Comparison of ENCODE assay signal across 8 mouse cellular contexts in genomic region chr6:119848696-119849347, GRCm38 (mm10). TPM values are rescaled to one million over a fixed set of nuclear protein-coding genes. Genes with fewer than 3 reads are reported as not detected.
DNase-seq lines count a peak whose midpoint lies in the region; ATAC-seq lines count a peak whose summit lies in the region.

No protein-coding gene starts in this region.

- H3K4me2 ChIP-seq in lung, embryonic 16.5 days (ENCODE audit: low read depth, low read length): peak overlapping the region; percentile 81
- peak overlapping the region; percentile 83 for H3K4me2 ChIP-seq in embryonic facial prominence, embryonic 14.5 days (ENCODE audit: low read depth, low read length)
- H3K4me2 ChIP-seq in limb, embryonic 12.5 days: peak overlapping the region; percentile 64

- no peaks in the 10 kb centered on the region for H3K9me3 ChIP-seq in lung, embryonic 16.5 days (ENCODE audit: control insufficient read depth, low read length)
- H3K9me3 ChIP-seq in embryonic facial prominence, embryonic 14.5 days (ENCODE audit: control insufficient read depth, low read length): no peaks in the 10 kb centered on the region
- H3K9me3 ChIP-seq in limb, embryonic 12.5 days: no peaks in the 10 kb centered on the region

- peak overlapping the region; percentile 93 for H3K9ac ChIP-seq in lung, embryonic 16.5 days (ENCODE audit: low read length)
- H3K9ac ChIP-seq in embryonic facial prominence, embryonic 14.5 days (ENCODE audit: low read depth, low read length): peak overlapping the region; percentile 89
- peak overlapping the region; percentile 80 for H3K9ac ChIP-seq in limb, embryonic 12.5 days (replicated peaks)

- peaks cover 13% of the 10 kb centered on the region for H3K4me1 ChIP-seq in lung, embryonic 16.5 days (replicated peaks; ENCODE audit: control insufficient read depth, insufficient read depth, low read length)
- peaks cover 11% of the 10 kb centered on the region; the same call in 1 of the 2 replicates for H3K4me1 ChIP-seq in embryonic facial prominence, embryonic 14.5 days (ENCODE audit: control insufficient read depth, insufficient read depth, low read length)
- peaks cover 18% of the 10 kb centered on the region for H3K4me1 ChIP-seq in limb, embryonic 12.5 days (replicated peaks)

- no peaks in the 10 kb centered on the region for H3K27me3 ChIP-seq in lung, embryonic 16.5 days (ENCODE audit: control insufficient read depth, insufficient read depth, low read depth, low read length)
- no peaks in the 10 kb centered on the region for H3K27me3 ChIP-seq in embryonic facial prominence, embryonic 14.5 days (replicated peaks; ENCODE audit: control insufficient read depth, insufficient read depth, low read length)
- H3K27me3 ChIP-seq in limb, embryonic 12.5 days: no peaks in the 10 kb centered on the region

- intact Hi-C loops in left cerebral cortex, postnatal 4 days (cut with DNase I): loop anchor here (10.0 kb wide), 1 partner anchor 56 kb away; the partner anchor contains the start of gene Rad52

- H3K36me3 ChIP-seq in lung, embryonic 16.5 days (ENCODE audit: control insufficient read depth, insufficient read depth, low read length): no peaks in the 10 kb centered on the region
- no peaks in the 10 kb centered on the region for H3K36me3 ChIP-seq in embryonic facial prominence, embryonic 14.5 days (ENCODE audit: control insufficient read depth, insufficient read depth, low read length)
- no peaks in the 10 kb centered on the region for H3K36me3 ChIP-seq in limb, embryonic 12.5 days

- peak overlapping the region; percentile 97 for H3K4me3 ChIP-seq in lung, embryonic 16.5 days (ENCODE audit: low read length)
- peak overlapping the region; percentile 93 for H3K4me3 ChIP-seq in embryonic facial prominence, embryonic 14.5 days (ENCODE audit: low read depth, low read length)
- H3K4me3 ChIP-seq in limb, embryonic 12.5 days (replicated peaks): peak overlapping the region; percentile 88

- 12% methylated on average over 13 of the region's 13 CpGs for WGBS in lung, embryonic 16.5 days
- 22% methylated on average over 13 of the region's 13 CpGs for WGBS in embryonic facial prominence, embryonic 14.5 days
- WGBS in limb, embryonic 12.5 days: 25% methylated on average over 13 of the region's 13 CpGs

- ATAC-seq in lung, embryonic 16.5 days (ENCODE audit: low read depth): no peak
- ATAC-seq in embryonic facial prominence, embryonic 14.5 days (ENCODE audit: low read depth): peak; percentile 8; the same call in 1 of the 2 replicates
- no peak; the same call in 1 of the 2 replicates for ATAC-seq in limb, embryonic 12.5 days (ENCODE audit: insufficient number of reproducible peaks, insufficient read depth, low FRiP score, low TSS enrichment, low read depth)

- peak overlapping the region; percentile 96 for H3K27ac ChIP-seq in lung, embryonic 16.5 days (ENCODE audit: low read length)
- peak overlapping the region; percentile 97 for H3K27ac ChIP-seq in embryonic facial prominence, embryonic 14.5 days (replicated peaks; ENCODE audit: low read depth, low read length)
- peak overlapping the region; percentile 97 for H3K27ac ChIP-seq in limb, embryonic 12.5 days

- DNase-seq in lung, postnatal 4 days: no peak
- DNase-seq in embryonic facial prominence, embryonic 14.5 days (ENCODE audit: low spot score): no peak
- DNase-seq in retina, adult 2 months (ENCODE audit: low read depth, low spot score): peak; percentile 46
- DNase-seq in ovary, postnatal 14 days (ENCODE audit: low spot score): no peak
- no peak for DNase-seq in left cerebral cortex, postnatal 4 days
- DNase-seq in kidney, adult 9 months: no peak

RNA-seq across cellular contexts. Expression of gene Erc1, which starts 0.9 kb away (rescaled TPM):
- 14.2 and 14.4 TPM in 2 replicates for polyA plus RNA-seq in lung, embryonic 16.5 days (2015; fragmentation: Nextera tagmentation; extraction: Ambion mirVana)
- 23.4 and 24.3 TPM in 2 replicates for polyA plus RNA-seq in embryonic facial prominence, embryonic 14.5 days (2014; fragmentation: Nextera tagmentation; extraction: Ambion mirVana)
- 31.2 and 34.6 TPM in 2 replicates for polyA plus RNA-seq in limb, embryonic 12.5 days (2016; fragmentation: Nextera tagmentation; extraction: Ambion mirVana)
- 100 to 1,000 TPM; 135 TPM for total RNA-seq in left cerebral cortex, postnatal 4 days (2021)

RNA-seq across cellular contexts. Expression of gene Rad52, which starts 53.7 kb away (rescaled TPM):
- polyA plus RNA-seq in lung, embryonic 16.5 days (2015; fragmentation: Nextera tagmentation; extraction: Ambion mirVana): 20.3 and 24.3 TPM in 2 replicates
- polyA plus RNA-seq in embryonic facial prominence, embryonic 14.5 days (2014; fragmentation: Nextera tagmentation; extraction: Ambion mirVana): 17.2 and 21.6 TPM in 2 replicates
- polyA plus RNA-seq in limb, embryonic 12.5 days (2016; fragmentation: Nextera tagmentation; extraction: Ambion mirVana): 25.7 and 27.9 TPM in 2 replicates
- 10 to 100 TPM; 25.6 to 27.1 TPM for total RNA-seq in left cerebral cortex, postnatal 4 days (2021)
